Mouse (Mus musculus): ENCODE data around the gene Mmp8.
A peak's percentile ranks its signal among the peaks of the same experiment; 100 is the strongest.

Gene Mmp8

GRCm38 (mm10) chr9:7593272-7593812 lies 35.1 kb downstream of the Mmp8 start:
- DNase-seq (ENCODE audit: low read depth, low spot score) = no peak

- DNase-seq (ENCODE audit: low read depth, low spot score) = peak; percentile 82
Observed at GRCm38 (mm10) chr9:7594816-7595540, 36.7 kb downstream of the Mmp8 start.

GRCm38 (mm10) chr9:7602982-7603742 lies 44.9 kb downstream of the Mmp8 start:
- DNase-seq (ENCODE audit: low read depth, low spot score) = peak; percentile 70

- DNase-seq (ENCODE audit: low read depth, low spot score) = no peak
Observed at GRCm38 (mm10) chr9:7604005-7604404, 45.7 kb downstream of the Mmp8 start.

GRCm38 (mm10) chr9:7605638-7606037 lies 47.4 kb downstream of the Mmp8 start:
- DNase-seq (ENCODE audit: low read depth, low spot score) = no peak

All from CD4-positive, CD25-positive, alpha-beta regulatory T cell, adult 2 months (primary cell).